Mouse (Mus musculus) hindbrain, embryonic 11.5 days (tissue): ENCODE measurements around the gene Yipf3. TPM values are rescaled to one million over a fixed set of nuclear protein-coding genes. Genes with fewer than 3 reads are reported as not detected.

Experiments used
- ATAC-seq: fragments of 200-750 bp; cut with Nextera tagmentation; 2 replicates; pipeline ENCODE4 v1.8.0; 2017; ENCODE audit warnings: mild to moderate bottlenecking, moderate TSS enrichment, moderate library complexity; ENCODE audit not compliant: low FRiP score
- DNase-seq: peaks from one replicate; pipeline ENCODE4 v3.0.0-alpha.2; 2015; ENCODE audit warnings: low spot score
- H3K27ac ChIP-seq: fragments of 300-500 bp; sonication (generic); 2 replicates; pipeline ENCODE4 v1.5.1; 2014; ENCODE audit warnings: mild to moderate bottlenecking, low read depth, low read length
- H3K27me3 ChIP-seq: fragments of 300-500 bp; sonication (generic); 2 replicates; pipeline ENCODE4 v1.6.1; 2014; ENCODE audit warnings: mild to moderate bottlenecking, low read length, moderate library complexity, mixed read lengths; ENCODE audit not compliant: control insufficient read depth, insufficient read depth
- H3K36me3 ChIP-seq: fragments of 300-500 bp; sonication (generic); 2 replicates; pipeline ENCODE4 v1.6.1; 2014; ENCODE audit warnings: mild to moderate bottlenecking, low read length, moderate library complexity, mixed read lengths; ENCODE audit not compliant: control insufficient read depth, insufficient read depth
- H3K4me1 ChIP-seq: fragments of 300-500 bp; sonication (generic); replicated peaks from 2 replicates; pipeline ENCODE4 v1.6.1; 2014; ENCODE audit warnings: low read length, mixed read lengths; ENCODE audit not compliant: control insufficient read depth, insufficient read depth
- H3K4me2 ChIP-seq: fragments of 300-500 bp; sonication (generic); replicated peaks from 2 replicates; pipeline ENCODE4 v1.6.1; 2014; ENCODE audit warnings: mild to moderate bottlenecking, low read depth, low read length
- H3K4me3 ChIP-seq: fragments of 300-500 bp; sonication (generic); 2 replicates; pipeline ENCODE4 v1.5.1; 2014; ENCODE audit warnings: low read depth, low read length
- H3K9ac ChIP-seq: fragments of 300-500 bp; sonication (generic); 2 replicates; pipeline ENCODE4 v1.6.1; 2014; ENCODE audit warnings: low read depth, low read length
- H3K9me3 ChIP-seq: fragments of 300-500 bp; sonication (generic); 2 replicates; pipeline ENCODE4 v1.6.1; 2016; ENCODE audit warnings: low read length; ENCODE audit not compliant: control insufficient read depth
- WGBS: fragments of 180-500 bp; shearing (Covaris S2); extraction: QIAGEN DNeasy Blood & Tissue Kit; methylation state at CpG from one replicate; pipeline ENCODE4 v1.1.7; 2014; 5-methylcytosine and 5-hydroxymethylcytosine counted together
- polyA plus RNA-seq: library from polyadenylated mRNA; unstranded; fragments of >200 nt; fragmentation: Nextera tagmentation; extraction: Ambion mirVana; gene quantifications from 2 replicates; pipeline ENCODE4 v1.2.1, GENCODE M21; 2014

Yipf3 gene
- polyA plus RNA-seq, 1 experiment from 2014 or later: 64.7 TPM

DNA sequence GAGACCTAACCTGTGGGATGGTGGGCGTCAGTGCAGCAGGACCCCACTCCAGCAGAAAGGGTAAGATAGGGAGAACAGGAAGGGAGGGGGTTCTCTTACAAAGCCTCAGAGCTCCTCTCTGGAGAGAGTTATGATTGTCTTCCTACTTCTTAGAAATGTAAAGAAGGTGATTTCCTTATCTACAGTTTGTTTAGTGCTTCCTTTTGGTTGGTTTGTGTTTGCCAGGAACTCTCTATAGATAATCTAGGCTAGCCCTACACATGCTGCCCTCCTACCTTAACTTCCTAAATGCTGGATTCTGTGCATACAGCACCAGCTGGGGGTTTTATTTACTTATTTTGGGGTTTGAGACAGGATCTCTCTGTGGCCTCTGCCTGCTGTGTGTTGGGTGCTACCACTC, 11.8 kb upstream of the Yipf3 start:
- WGBS: 85% methylated on average over 1 of the region's 1 CpGs
- no peak for ATAC-seq

GRCm38 (mm10) chr17:46237079-46237478, 10.8 kb upstream of the Yipf3 start:
- Histone ChIP-seq H3K36me3 (peaks cover 23% of the 10 kb centered on the region; the same call in 1 of the 2 replicates), H3K4me1 (no peaks in the 10 kb centered on the region), H3K9me3 (no peaks in the 10 kb centered on the region), H3K27me3 (no peaks in the 10 kb centered on the region), H3K27ac (no peak overlapping the region), H3K9ac (no peak overlapping the region), H3K4me2 (no peak overlapping the region), H3K4me3 (no peak overlapping the region)
- 95% methylated on average over 6 of the region's 6 CpGs for WGBS
- DNase-seq (no peak), ATAC-seq (no peak)

More for the DNA sequence above, 11.8 kb upstream of the Yipf3 start:
- 0 out of 2 replicates have a peak, but pooled peaks cover 17% of the 10 kb centered on the region for H3K36me3 ChIP-seq
- H3K4me3 ChIP-seq: no peak overlapping the region
- H3K9ac ChIP-seq: no peak overlapping the region
- H3K9me3 ChIP-seq: no peaks in the 10 kb centered on the region
- no peak for DNase-seq
- no peaks in the 10 kb centered on the region for H3K27me3 ChIP-seq
- no peaks in the 10 kb centered on the region for H3K4me1 ChIP-seq
- H3K27ac ChIP-seq: no peak overlapping the region
- H3K4me2 ChIP-seq: no peak overlapping the region

GRCm38 (mm10) chr17:46237480-46237879, 10.4 kb upstream of the Yipf3 start:
- Histone ChIP-seq H3K27ac (no peak overlapping the region), H3K4me3 (no peak overlapping the region), H3K9me3 (no peaks in the 10 kb centered on the region), H3K36me3 (peaks cover 25% of the 10 kb centered on the region; the same call in 1 of the 2 replicates), H3K27me3 (no peaks in the 10 kb centered on the region), H3K4me1 (no peaks in the 10 kb centered on the region), H3K9ac (no peak overlapping the region), H3K4me2 (no peak overlapping the region)
- WGBS: 88% methylated on average over 5 of the region's 5 CpGs
- ATAC-seq (no peak), DNase-seq (no peak)

- DNase-seq (no peak), ATAC-seq (no peak)
- H3K27ac ChIP-seq: no peak overlapping the region
- 95% methylated on average over 15 of the region's 15 CpGs for WGBS
- no peak overlapping the region for H3K4me3 ChIP-seq
- no peaks in the 10 kb centered on the region for H3K4me1 ChIP-seq
- H3K4me2 ChIP-seq: no peak overlapping the region
- H3K27me3 ChIP-seq: no peaks in the 10 kb centered on the region
- no peak overlapping the region for H3K9ac ChIP-seq
- H3K36me3 ChIP-seq: peaks cover 31% of the 10 kb centered on the region; the same call in 1 of the 2 replicates
- H3K9me3 ChIP-seq: no peaks in the 10 kb centered on the region
These were observed 8.3 kb upstream of the Yipf3 start for GRCm38 (mm10) chr17:46239516-46240114.

GRCm38 (mm10) chr17:46241471-46241870, 6.4 kb upstream of the Yipf3 start:
- DNase-seq (no peak), ATAC-seq (no peak)
- no peak overlapping the region for H3K27ac ChIP-seq
- H3K4me1 ChIP-seq: no peaks in the 10 kb centered on the region; the same call in 1 of the 2 replicates
- H3K9ac ChIP-seq: no peak overlapping the region
- no peak overlapping the region for H3K4me2 ChIP-seq
- H3K27me3 ChIP-seq: no peaks in the 10 kb centered on the region
- H3K9me3 ChIP-seq: no peaks in the 10 kb centered on the region
- H3K4me3 ChIP-seq: no peak overlapping the region
- WGBS: 86% methylated on average over 11 of the region's 11 CpGs
- peaks cover 37% of the 10 kb centered on the region for H3K36me3 ChIP-seq

GRCm38 (mm10) chr17:46242274-46242673, 5.6 kb upstream of the Yipf3 start:
- H3K36me3 ChIP-seq: peaks cover 33% of the 10 kb centered on the region

DNA sequence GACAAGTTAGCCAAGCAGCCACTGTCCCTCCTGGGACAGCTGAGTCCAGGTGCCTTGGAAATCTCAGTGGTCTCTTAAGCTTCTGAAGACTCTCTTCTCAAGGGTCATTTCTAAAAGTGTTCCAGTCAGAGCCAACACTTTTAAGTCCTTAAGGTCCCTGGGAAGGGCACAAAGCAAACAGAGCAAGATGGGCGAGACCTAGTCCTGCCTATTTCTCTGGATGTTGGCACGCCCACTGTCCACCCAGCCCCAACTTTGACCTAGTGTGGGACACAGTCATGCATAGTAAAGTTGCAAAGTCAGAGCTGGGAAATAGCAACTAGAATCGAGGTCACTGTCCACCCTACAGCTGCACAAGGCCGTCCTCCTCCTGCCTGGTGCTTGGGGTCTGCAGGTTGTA, 4.9 kb upstream of the Yipf3 start:
- peaks cover 3% of the 10 kb centered on the region for H3K4me1 ChIP-seq

More at GRCm38 (mm10) chr17:46242274-46242673, 5.6 kb upstream of the Yipf3 start:
- H3K27me3 ChIP-seq: no peaks in the 10 kb centered on the region
- no peak for ATAC-seq
- no peak for DNase-seq
- H3K9me3 ChIP-seq: no peaks in the 10 kb centered on the region
- no peak overlapping the region for H3K9ac ChIP-seq
- 89% methylated on average over 13 of the region's 13 CpGs for WGBS
- H3K27ac ChIP-seq: no peak overlapping the region
- H3K4me2 ChIP-seq: no peak overlapping the region
- H3K4me3 ChIP-seq: no peak overlapping the region
- peaks cover 3% of the 10 kb centered on the region for H3K4me1 ChIP-seq

GRCm38 (mm10) chr17:46243624-46244023, 4.3 kb upstream of the Yipf3 start:
- Histone ChIP-seq H3K36me3 (peaks cover 29% of the 10 kb centered on the region), H3K9me3 (no peaks in the 10 kb centered on the region), H3K4me3 (no peak overlapping the region), H3K27ac (no peak overlapping the region), H3K4me2 (no peak overlapping the region), H3K4me1 (peaks cover 5% of the 10 kb centered on the region), H3K27me3 (no peaks in the 10 kb centered on the region), H3K9ac (no peak overlapping the region)
- ATAC-seq (no peak), DNase-seq (no peak)
- WGBS: 89% methylated on average over 2 of the region's 2 CpGs

More for the DNA sequence above, 4.9 kb upstream of the Yipf3 start:
- 87% methylated on average over 4 of the region's 4 CpGs for WGBS
- Histone ChIP-seq H3K4me3 (no peak overlapping the region), H3K27me3 (no peaks in the 10 kb centered on the region), H3K4me2 (no peak overlapping the region), H3K27ac (no peak overlapping the region), H3K9ac (no peak overlapping the region), H3K9me3 (no peaks in the 10 kb centered on the region), H3K36me3 (peaks cover 29% of the 10 kb centered on the region)
- DNase-seq: no peak
- no peak for ATAC-seq

DNA sequence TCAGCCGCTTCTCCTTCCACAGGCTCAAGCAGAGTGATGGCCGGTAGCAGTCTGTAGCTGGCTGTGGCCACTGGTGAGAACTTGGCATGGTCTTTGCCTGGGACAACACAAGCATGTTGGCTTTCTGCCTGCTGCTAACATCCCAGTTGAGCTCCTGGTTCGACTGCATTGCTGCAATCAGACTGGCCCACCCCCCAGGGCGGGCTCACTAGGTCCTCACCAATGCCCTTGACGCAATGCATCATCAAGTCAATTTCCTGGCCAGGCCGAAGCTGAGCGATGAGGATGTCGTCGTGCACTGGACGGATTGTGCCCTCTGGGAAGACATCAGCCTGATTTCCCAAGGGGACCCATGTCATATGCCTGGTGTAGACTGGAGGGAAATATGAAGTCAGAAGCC, 3.3 kb upstream of the Yipf3 start:
- Histone ChIP-seq H3K27me3 (no peaks in the 10 kb centered on the region), H3K27ac (no peak overlapping the region), H3K36me3 (peaks cover 29% of the 10 kb centered on the region), H3K4me2 (no peak overlapping the region), H3K9me3 (no peaks in the 10 kb centered on the region), H3K4me1 (peaks cover 7% of the 10 kb centered on the region), H3K4me3 (no peak overlapping the region), H3K9ac (no peak overlapping the region)
- ATAC-seq (no peak), DNase-seq (peak; percentile 10)
- 85% methylated on average over 10 of the region's 10 CpGs for WGBS
